Mouse (Mus musculus): ENCODE results near the gene Ptprn2. TPM values are rescaled to one million over a fixed set of nuclear protein-coding genes. Genes with fewer than 3 reads are reported as not detected.

The Ptprn2 gene
- total and polyA plus RNA-seq, 3 experiments = 0.17 TPM; not detected in 2

GRCm38 (mm10) chr12:116919691-116920526 is 434.4 kb downstream of the Ptprn2 start:
- Histone ChIP-seq H3K4me3 (replicated peaks in 1 of 3; ENCODE audit: low read depth in 2 of 3, low read length in 2 of 3, poor library complexity in 1 of 3) (no peak overlapping the region), H3K27ac (ENCODE audit: insufficient read depth, low read depth) (no peak overlapping the region), H3K79me2 (replicated peaks; ENCODE audit: control insufficient read depth, extremely low read depth, insufficient read depth, poor library complexity, severe bottlenecking) (no peaks in the 10 kb centered on the region), H3K36me3 (replicated peaks in 1 of 2; ENCODE audit: control insufficient read depth in 1 of 2, insufficient read depth in 1 of 2, low read length in 1 of 2) (no peaks in the 10 kb centered on the region), H3K9ac (ENCODE audit: insufficient read depth, low read depth) (no peak overlapping the region), H3K9me3 (replicated peaks; ENCODE audit: low read length) (no peaks in the 10 kb centered on the region), H3K4me2 (ENCODE audit: insufficient read depth, low read depth, poor library complexity, severe bottlenecking) (no peak overlapping the region), H3K4me1 (ENCODE audit: control insufficient read depth in 1 of 2, insufficient read depth in 2 of 2) (no peaks in the 10 kb centered on the region), H3K27me3 (replicated peaks) (peaks cover 54% of the 10 kb centered on the region)
- TF ChIP-seq RCOR1 (conservative IDR thresholded peaks at IDR 0.05; ENCODE audit: low read depth, low read length) (no peak), ZMIZ1 (IDR thresholded peaks at IDR 0.05; ENCODE audit: low read depth, low read length) (no peak), JUND (conservative IDR thresholded peaks at IDR 0.05; ENCODE audit: low read depth, low read length) (no peak), MAX (IDR thresholded peaks at IDR 0.05; ENCODE audit: low read length) (no peak), ETS1 (conservative IDR thresholded peaks at IDR 0.05; ENCODE audit: low read depth, low read length) (no peak), TCF12 (IDR thresholded peaks at IDR 0.05; ENCODE audit: low read depth, low read length) (no peak), TBP (conservative IDR thresholded peaks at IDR 0.05; ENCODE audit: low read depth, low read length) (no peak), MEF2A (IDR thresholded peaks at IDR 0.05; ENCODE audit: borderline replicate concordance, low read depth, low read length) (no peak), JUN (IDR thresholded peaks at IDR 0.05; ENCODE audit: insufficient read depth, low read depth, low read length) (no peak), HCFC1 (IDR thresholded peaks at IDR 0.05; ENCODE audit: low read depth, low read length) (no peak), RAD21 (IDR thresholded peaks at IDR 0.05; ENCODE audit: low read depth, low read length) (no peak), MAZ (IDR thresholded peaks at IDR 0.05; ENCODE audit: low read depth, low read length) (no peak), GABPA (IDR thresholded peaks at IDR 0.05; ENCODE audit: insufficient replicate concordance, low read depth, low read length) (no peak), SMC3 (IDR thresholded peaks at IDR 0.05; ENCODE audit: low read depth, low read length) (no peak)
- in situ Hi-C loops (cut with MboI; ENCODE audit: low pct_ligation_motif_present, low pct_unique_long_range_greater_than_20kb, low sequenced_read_pairs) (no loop called here), dilution Hi-C loops (cut with MboI; ENCODE audit: extremely low pct_ligation_motif_present, extremely low pct_unique_long_range_greater_than_20kb, low sequenced_read_pairs) (no loop called here)
- no peak for DNase-seq (ENCODE audit: extremely low read depth)

DNA sequence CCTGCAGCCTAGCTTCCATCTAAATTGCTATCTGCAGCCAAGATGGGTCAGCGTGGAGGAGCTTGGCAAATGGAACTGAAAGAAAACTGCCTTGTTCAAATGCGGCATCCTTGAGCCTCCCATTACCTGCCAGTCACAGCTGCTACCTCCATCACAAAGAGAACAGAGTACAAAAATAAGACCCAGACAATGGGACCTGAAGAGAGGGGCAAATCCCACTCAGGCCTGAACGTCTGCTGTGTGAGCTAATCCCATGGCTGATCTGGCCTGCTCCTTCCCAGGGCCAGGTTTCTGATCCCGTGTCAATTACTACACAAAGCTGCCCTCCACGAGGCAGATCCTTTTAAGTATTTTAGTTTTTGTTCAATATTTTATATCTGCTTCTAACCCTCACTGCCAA is 441.6 kb downstream of the Ptprn2 start:
- H3K9me3 ChIP-seq (replicated peaks; ENCODE audit: low read length) = no peaks in the 10 kb centered on the region
- dilution Hi-C loops (cut with MboI; ENCODE audit: extremely low pct_ligation_motif_present, extremely low pct_unique_long_range_greater_than_20kb, low sequenced_read_pairs) = no loop called here

More for the DNA sequence above, 441.6 kb downstream of the Ptprn2 start:
- no peak for TF ChIP-seq MEF2A (IDR thresholded peaks at IDR 0.05; ENCODE audit: borderline replicate concordance, low read depth, low read length)
- no peak for TF ChIP-seq ELF1 (IDR thresholded peaks at IDR 0.05; ENCODE audit: low read depth, low read length)
- TF ChIP-seq ZC3H11A (IDR thresholded peaks at IDR 0.05; ENCODE audit: low read depth, low read length) = no peak
- no peak for TF ChIP-seq RAD21 (IDR thresholded peaks at IDR 0.05; ENCODE audit: low read depth, low read length)
- no peak for TF ChIP-seq ZKSCAN1 (IDR thresholded peaks at IDR 0.05; ENCODE audit: borderline replicate concordance, low read depth, low read length)
- Histone ChIP-seq H3K4me3 (replicated peaks in 1 of 3; ENCODE audit: low read depth in 2 of 3, low read length in 2 of 3, poor library complexity in 1 of 3) (no peak overlapping the region), H3K79me2 (replicated peaks; ENCODE audit: control insufficient read depth, extremely low read depth, insufficient read depth, poor library complexity, severe bottlenecking) (no peaks in the 10 kb centered on the region), H3K4me1 (ENCODE audit: control insufficient read depth in 1 of 2, insufficient read depth in 2 of 2) (no peaks in the 10 kb centered on the region), H3K27me3 (replicated peaks) (peaks cover 23% of the 10 kb centered on the region), H3K4me2 (ENCODE audit: insufficient read depth, low read depth, poor library complexity, severe bottlenecking) (no peak overlapping the region), H3K9ac (ENCODE audit: insufficient read depth, low read depth) (no peak overlapping the region), H3K36me3 (replicated peaks in 1 of 2; ENCODE audit: control insufficient read depth in 1 of 2, insufficient read depth in 1 of 2, low read length in 1 of 2) (no peaks in the 10 kb centered on the region), H3K27ac (ENCODE audit: insufficient read depth, low read depth) (no peak overlapping the region)
- in situ Hi-C loops (cut with MboI; ENCODE audit: low pct_ligation_motif_present, low pct_unique_long_range_greater_than_20kb, low sequenced_read_pairs) = no loop called here
- DNase-seq (ENCODE audit: extremely low read depth) = no peak
